Mouse (Mus musculus): ENCODE measurements around the gene Shroom3. TPM values are rescaled to one million over a fixed set of nuclear protein-coding genes. Genes with fewer than 3 reads are reported as not detected.

Gene Shroom3
- total and polyA plus RNA-seq, 3 experiments, result not detected

DNA sequence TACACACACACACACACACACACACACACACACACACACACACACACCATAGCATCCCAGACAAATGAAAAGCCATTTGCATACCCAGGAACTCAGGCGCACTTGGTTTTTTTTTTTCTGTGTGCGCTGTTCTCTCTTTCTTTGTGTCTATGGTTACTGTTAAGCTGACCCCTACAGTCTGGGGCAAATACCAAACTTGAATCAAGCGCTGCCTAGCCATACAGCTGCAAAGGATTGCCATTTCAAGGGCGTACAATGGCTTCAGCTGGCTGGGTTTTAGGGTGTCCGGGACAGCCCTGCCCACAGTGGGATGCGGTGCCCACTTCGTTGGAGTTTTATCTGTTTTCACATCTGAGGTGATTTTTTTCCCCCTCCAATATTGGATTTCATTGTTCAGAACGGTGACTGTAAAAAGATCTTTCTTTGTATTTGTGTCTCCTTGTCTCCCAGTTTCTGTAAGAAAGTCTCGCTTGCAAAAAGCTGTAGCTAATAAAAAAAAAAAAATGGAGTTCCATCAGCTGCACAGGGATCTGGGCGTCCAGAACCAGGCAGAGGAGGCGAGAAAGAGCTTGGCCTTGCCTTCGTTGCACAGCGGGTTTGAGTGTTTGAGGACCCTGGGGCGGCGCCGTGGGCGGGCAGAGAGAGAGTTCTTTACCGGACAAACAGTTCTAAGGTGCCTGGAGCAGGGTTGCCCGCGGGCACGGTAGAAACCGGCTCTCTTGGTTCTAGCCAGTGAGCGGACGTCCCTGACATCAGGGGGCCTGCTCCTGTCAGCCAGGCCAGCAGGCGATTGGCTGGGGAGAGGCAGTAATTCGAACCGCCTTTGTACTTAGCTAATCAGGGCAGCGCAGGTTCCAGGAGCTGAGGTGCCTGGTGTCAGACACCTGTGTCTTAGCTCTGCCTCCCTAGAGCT is 125.5 kb downstream of the Shroom3 start:
- TF ChIP-seq ZC3H11A (IDR thresholded peaks at IDR 0.05; ENCODE audit: low read depth, low read length) (no peak), NRF1 (IDR thresholded peaks at IDR 0.05; ENCODE audit: insufficient read depth, low read depth, low read length, poor library complexity, severe bottlenecking) (no peak), POLR2A (IDR thresholded peaks at IDR 0.05; ENCODE audit: control insufficient read depth in 1 of 2, insufficient read depth in 1 of 2, low read depth in 1 of 2, low read length in 2 of 2, poor library complexity in 1 of 2) (no peak), USF1 (IDR thresholded peaks at IDR 0.05; ENCODE audit: low read depth, low read length) (no peak), TCF12 (IDR thresholded peaks at IDR 0.05; ENCODE audit: low read depth, low read length) (no peak)
- Histone ChIP-seq H3K36me3 (ENCODE audit: control insufficient read depth in 1 of 2, insufficient read depth in 2 of 2, low read length in 2 of 2) (no peaks in the 10 kb centered on the region), H3K27me3 (ENCODE audit: control insufficient read depth in 1 of 2, insufficient read depth in 2 of 2, low read length in 2 of 2) (no peaks in the 10 kb centered on the region), H3K4me3 (ENCODE audit: control insufficient read depth in 1 of 2, insufficient read depth in 1 of 2, low read depth in 2 of 2, low read length in 2 of 2) (no peak overlapping the region), H3K27ac (ENCODE audit: control insufficient read depth, low read depth, low read length) (no peak overlapping the region), H3K4me1 (ENCODE audit: control insufficient read depth in 1 of 2, insufficient read depth in 2 of 2, low read length in 2 of 2) (no peaks in the 10 kb centered on the region), H3K9ac (ENCODE audit: control insufficient read depth, low read depth, low read length, poor library complexity, severe bottlenecking) (no peak overlapping the region), H3K9me3 (replicated peaks; ENCODE audit: insufficient read depth, low read length) (no peaks in the 10 kb centered on the region), H3K79me2 (ENCODE audit: control insufficient read depth, insufficient read depth, low read length, poor library complexity) (no peaks in the 10 kb centered on the region)
- DNase-seq (ENCODE audit: low read depth, low spot score), result no peak

DNA sequence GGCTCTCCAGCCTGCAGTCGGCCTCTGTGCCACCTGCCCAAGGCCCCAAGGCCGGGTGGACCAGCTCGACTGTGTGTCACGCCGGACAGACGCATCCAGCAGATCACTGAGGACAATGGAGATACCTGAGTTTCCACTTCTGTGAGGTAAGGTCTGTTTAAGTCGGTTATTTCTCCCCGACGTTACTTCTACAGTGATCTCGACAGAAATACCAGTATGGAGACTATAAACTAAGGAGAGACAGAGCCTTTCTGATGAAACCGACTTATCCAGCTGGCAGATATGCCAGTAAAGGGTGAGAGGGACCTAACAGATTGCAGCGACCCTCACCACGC is 126.1 kb downstream of the Shroom3 start:
- Histone ChIP-seq H3K9ac (ENCODE audit: control insufficient read depth, low read depth, low read length, poor library complexity, severe bottlenecking) (no peak overlapping the region), H3K4me1 (ENCODE audit: control insufficient read depth in 1 of 2, insufficient read depth in 2 of 2, low read length in 2 of 2) (no peaks in the 10 kb centered on the region), H3K4me3 (ENCODE audit: control insufficient read depth in 1 of 2, insufficient read depth in 1 of 2, low read depth in 2 of 2, low read length in 2 of 2) (no peak overlapping the region), H3K27me3 (ENCODE audit: control insufficient read depth in 1 of 2, insufficient read depth in 2 of 2, low read length in 2 of 2) (no peaks in the 10 kb centered on the region), H3K79me2 (ENCODE audit: control insufficient read depth, insufficient read depth, low read length, poor library complexity) (no peaks in the 10 kb centered on the region), H3K27ac (ENCODE audit: control insufficient read depth, low read depth, low read length) (no peak overlapping the region), H3K9me3 (replicated peaks; ENCODE audit: insufficient read depth, low read length) (no peaks in the 10 kb centered on the region), H3K36me3 (ENCODE audit: control insufficient read depth in 1 of 2, insufficient read depth in 2 of 2, low read length in 2 of 2) (no peaks in the 10 kb centered on the region)
- DNase-seq (ENCODE audit: low read depth, low spot score), result no peak
- TF ChIP-seq TAL1 (IDR thresholded peaks at IDR 0.05; ENCODE audit: low read length), result no peak
- no peak for TF ChIP-seq KAT2A (conservative IDR thresholded peaks at IDR 0.05; ENCODE audit: low read depth, low read length)
- no peak for TF ChIP-seq NELFE (IDR thresholded peaks at IDR 0.05; ENCODE audit: low read depth, low read length)
- TF ChIP-seq CHD2 (IDR thresholded peaks at IDR 0.05; ENCODE audit: low read length), result no peak
- TF ChIP-seq JUND (IDR thresholded peaks at IDR 0.05; ENCODE audit: low read depth, low read length), result no peak
- TF ChIP-seq MYC (IDR thresholded peaks at IDR 0.05; ENCODE audit: low read depth, low read length), result no peak
- TF ChIP-seq MEF2A (IDR thresholded peaks at IDR 0.05; ENCODE audit: extremely low read depth, insufficient replicate concordance, low read depth, low read length, poor library complexity, severe bottlenecking), result no peak
- no peak for TF ChIP-seq ZNF384 (IDR thresholded peaks at IDR 0.05; ENCODE audit: low read depth, low read length)
- no peak for TF ChIP-seq USF1 (IDR thresholded peaks at IDR 0.05; ENCODE audit: low read depth, low read length)
- TF ChIP-seq EP300 (IDR thresholded peaks at IDR 0.05; ENCODE audit: low read depth in 1 of 2, low read length in 2 of 2), result no peak
- no peak for TF ChIP-seq TBP (IDR thresholded peaks at IDR 0.05; ENCODE audit: low read depth, low read length)
- TF ChIP-seq NRF1 (IDR thresholded peaks at IDR 0.05; ENCODE audit: insufficient read depth, low read depth, low read length, poor library complexity, severe bottlenecking), result no peak
- TF ChIP-seq ZC3H11A (IDR thresholded peaks at IDR 0.05; ENCODE audit: low read depth, low read length), result no peak
- no peak for TF ChIP-seq POLR2AphosphoS2 (IDR thresholded peaks at IDR 0.05; ENCODE audit: low read length)
